Mouse (Mus musculus): ENCODE results near the gene Prkacb. TPM values are rescaled to one million over a fixed set of nuclear protein-coding genes. Genes with fewer than 3 reads are reported as not detected.

Prkacb gene
- polyA plus RNA-seq, 1 experiment from 2014 or later, result 50.0 TPM

DNA sequence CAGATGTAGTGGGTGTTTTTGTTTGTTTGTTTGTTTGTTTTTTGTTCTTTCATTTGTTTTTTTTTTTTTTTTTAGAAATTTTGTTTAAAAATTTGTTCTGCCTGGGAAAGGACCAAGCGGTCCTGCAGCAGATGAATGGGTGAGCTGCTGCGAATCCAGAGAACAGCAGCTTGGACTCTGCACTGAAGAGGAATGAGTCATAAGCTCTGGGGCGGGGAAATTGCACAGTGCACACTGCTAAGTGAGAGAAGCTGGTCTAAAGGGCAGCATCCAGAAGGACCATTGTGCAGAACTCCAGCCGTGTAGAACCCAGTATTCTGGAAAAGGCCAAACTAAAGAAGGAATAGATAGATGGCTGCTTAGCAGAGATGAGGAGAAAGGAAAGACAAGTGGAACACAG lies 108.7 kb downstream of the Prkacb start:
- no peak for DNase-seq (ENCODE audit: low spot score)
- Histone ChIP-seq H3K4me1 (peaks cover 15% of the 10 kb centered on the region), H3K27me3 (ENCODE audit: insufficient read depth, poor library complexity, severe bottlenecking) (no peaks in the 10 kb centered on the region), H3K4me3 (no peak overlapping the region), H3K9me3 (no peaks in the 10 kb centered on the region), H3K36me3 (no peaks in the 10 kb centered on the region), H3K27ac (no peak overlapping the region)
- WGBS, result 84% methylated on average over 4 of the region's 4 CpGs

DNA sequence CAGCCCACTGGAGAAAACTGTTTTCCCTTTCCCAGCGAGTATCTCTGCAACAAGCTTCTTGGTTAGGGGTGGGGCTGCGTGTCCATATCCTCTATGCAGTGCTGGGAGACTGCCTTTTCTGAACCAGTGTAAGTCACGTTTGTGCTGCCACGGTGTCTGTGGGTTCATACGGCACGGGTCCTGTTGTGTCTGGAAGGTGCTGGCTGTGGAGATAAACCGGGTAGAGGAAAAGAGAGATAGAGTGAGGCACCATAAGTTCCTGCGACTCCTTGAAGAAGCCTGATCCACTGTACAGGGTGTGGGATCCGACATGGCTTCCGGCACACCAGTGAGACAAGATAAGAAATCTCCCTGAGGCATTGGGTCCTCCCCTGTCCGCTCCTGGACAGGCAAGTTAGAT lies 112.7 kb downstream of the Prkacb start:
- no peak for DNase-seq (ENCODE audit: low spot score)
- Histone ChIP-seq H3K4me1 (peaks cover 23% of the 10 kb centered on the region), H3K27ac (peak overlapping the region; percentile 79), H3K9me3 (no peaks in the 10 kb centered on the region), H3K4me3 (peak overlapping the region; percentile 18), H3K27me3 (ENCODE audit: insufficient read depth, poor library complexity, severe bottlenecking) (no peaks in the 10 kb centered on the region), H3K36me3 (no peaks in the 10 kb centered on the region)
- whole genome bisulfite sequencing, result 39% methylated on average over 11 of the region's 11 CpGs

DNA sequence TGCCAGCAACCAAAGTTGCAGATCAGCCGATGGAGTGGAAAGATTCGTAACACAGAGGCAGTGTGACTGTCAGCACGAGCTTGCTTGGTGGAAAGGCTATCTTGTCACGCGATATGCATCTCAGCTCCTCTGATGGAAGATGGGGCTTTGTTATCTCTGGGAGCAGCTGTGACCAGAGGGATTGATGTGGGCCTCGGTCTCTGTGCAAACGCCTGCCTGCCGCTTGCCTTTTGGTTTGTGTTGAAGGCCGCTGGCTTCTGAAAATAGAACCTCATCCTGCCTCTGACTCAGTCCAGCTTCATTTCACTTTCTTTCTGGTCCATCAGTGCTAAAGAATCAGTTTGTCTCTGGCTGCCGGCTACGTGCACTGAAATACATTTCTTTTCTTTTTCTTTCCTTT lies 113.8 kb downstream of the Prkacb start:
- Histone ChIP-seq H3K36me3 (no peaks in the 10 kb centered on the region), H3K4me1 (peaks cover 23% of the 10 kb centered on the region), H3K4me3 (no peak overlapping the region), H3K9me3 (no peaks in the 10 kb centered on the region), H3K27ac (peak overlapping the region; percentile 67; the same call in 1 of the 2 replicates), H3K27me3 (ENCODE audit: insufficient read depth, poor library complexity, severe bottlenecking) (no peaks in the 10 kb centered on the region)
- DNase-seq (ENCODE audit: low spot score), result no peak
- whole genome bisulfite sequencing, result 17% methylated on average over 11 of the region's 11 CpGs

DNA sequence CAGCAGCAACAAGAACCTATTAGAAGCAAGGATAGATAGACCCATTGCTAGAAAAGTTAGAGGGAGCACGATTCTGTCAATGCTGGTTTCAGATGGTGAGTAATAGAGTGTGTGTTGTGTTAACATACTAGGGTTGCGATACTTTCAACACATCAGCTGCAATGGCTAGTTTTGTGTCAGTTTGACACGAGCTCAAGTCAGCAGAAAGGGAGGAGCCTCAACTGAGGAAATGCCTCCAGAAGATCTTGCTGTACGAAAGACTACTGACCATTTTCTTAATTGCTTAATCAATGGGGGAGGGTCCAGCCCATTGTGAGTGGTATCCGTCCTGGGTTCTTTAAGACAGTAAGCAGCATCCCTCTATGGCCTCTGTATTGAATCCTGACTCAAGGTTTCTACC lies 120.2 kb downstream of the Prkacb start:
- DNase-seq (ENCODE audit: low spot score), result no peak
- Histone ChIP-seq H3K9me3 (no peaks in the 10 kb centered on the region), H3K4me3 (no peak overlapping the region), H3K4me1 (peaks cover 7% of the 10 kb centered on the region), H3K36me3 (no peaks in the 10 kb centered on the region), H3K27me3 (ENCODE audit: insufficient read depth, poor library complexity, severe bottlenecking) (no peaks in the 10 kb centered on the region), H3K27ac (no peak overlapping the region)
- 76% methylated on average over 5 of the region's 5 CpGs for WGBS

DNA sequence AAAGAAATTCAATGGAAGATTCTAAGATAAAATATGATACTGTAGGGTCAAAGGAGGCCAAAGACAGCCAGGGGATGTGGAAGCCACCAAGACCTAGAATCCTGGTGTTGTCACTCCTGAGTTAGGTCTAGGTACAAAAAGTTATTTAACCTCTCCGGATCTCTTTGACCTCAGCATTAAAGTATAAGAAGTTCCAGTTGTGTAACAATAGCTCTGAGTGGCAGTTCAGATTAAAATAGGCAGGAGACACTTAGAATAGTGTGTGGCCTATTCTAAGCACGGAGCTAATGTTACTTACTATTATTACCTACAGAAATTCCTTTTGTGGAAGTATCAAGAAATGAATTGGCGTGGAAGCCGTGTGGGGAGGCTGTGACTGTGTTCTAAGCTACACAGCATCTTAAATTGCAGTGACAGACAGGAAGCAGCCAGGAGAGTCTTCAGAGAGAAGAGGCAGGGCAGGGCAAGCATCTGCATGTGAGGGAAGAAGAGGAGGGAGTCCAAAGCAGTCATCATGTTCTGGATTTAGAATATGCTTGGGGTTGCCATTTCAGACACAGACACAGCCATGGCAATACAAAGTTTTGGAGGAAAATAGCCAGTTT lies 125.6 kb downstream of the Prkacb start:
- H3K4me3 ChIP-seq, result no peak overlapping the region
- H3K9me3 ChIP-seq, result no peaks in the 10 kb centered on the region
- H3K27me3 ChIP-seq (ENCODE audit: insufficient read depth, poor library complexity, severe bottlenecking), result no peaks in the 10 kb centered on the region
- no peak for DNase-seq (ENCODE audit: low spot score)
- no peak overlapping the region for H3K27ac ChIP-seq
- WGBS, result 62% methylated on average over 4 of the region's 4 CpGs
- H3K4me1 ChIP-seq, result peaks cover 41% of the 10 kb centered on the region
- H3K36me3 ChIP-seq, result no peaks in the 10 kb centered on the region

DNA sequence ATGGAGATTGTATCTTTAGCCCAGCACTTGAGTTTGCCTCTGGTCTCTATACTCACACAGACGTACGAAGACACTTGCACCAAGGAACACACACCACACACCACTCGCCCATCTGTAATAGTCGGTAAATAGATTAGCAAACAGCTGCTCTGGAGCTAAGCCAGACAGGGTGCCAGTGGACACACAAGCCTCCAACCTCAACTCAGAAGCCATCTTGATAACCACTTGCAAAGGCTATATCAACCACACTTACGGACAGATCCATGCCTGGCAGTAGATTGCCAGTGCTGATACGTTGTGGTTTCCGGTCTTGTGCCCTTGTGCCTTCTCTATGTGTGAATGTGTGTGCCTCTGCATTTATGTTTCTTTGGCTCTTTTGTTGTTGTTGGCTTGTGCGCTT lies 126.4 kb downstream of the Prkacb start:
- 80% methylated on average over 8 of the region's 8 CpGs for WGBS
- Histone ChIP-seq H3K4me1 (peaks cover 44% of the 10 kb centered on the region), H3K27ac (no peak overlapping the region), H3K9me3 (no peaks in the 10 kb centered on the region), H3K36me3 (no peaks in the 10 kb centered on the region), H3K4me3 (no peak overlapping the region), H3K27me3 (ENCODE audit: insufficient read depth, poor library complexity, severe bottlenecking) (no peaks in the 10 kb centered on the region)
- DNase-seq (ENCODE audit: low spot score), result no peak

DNA sequence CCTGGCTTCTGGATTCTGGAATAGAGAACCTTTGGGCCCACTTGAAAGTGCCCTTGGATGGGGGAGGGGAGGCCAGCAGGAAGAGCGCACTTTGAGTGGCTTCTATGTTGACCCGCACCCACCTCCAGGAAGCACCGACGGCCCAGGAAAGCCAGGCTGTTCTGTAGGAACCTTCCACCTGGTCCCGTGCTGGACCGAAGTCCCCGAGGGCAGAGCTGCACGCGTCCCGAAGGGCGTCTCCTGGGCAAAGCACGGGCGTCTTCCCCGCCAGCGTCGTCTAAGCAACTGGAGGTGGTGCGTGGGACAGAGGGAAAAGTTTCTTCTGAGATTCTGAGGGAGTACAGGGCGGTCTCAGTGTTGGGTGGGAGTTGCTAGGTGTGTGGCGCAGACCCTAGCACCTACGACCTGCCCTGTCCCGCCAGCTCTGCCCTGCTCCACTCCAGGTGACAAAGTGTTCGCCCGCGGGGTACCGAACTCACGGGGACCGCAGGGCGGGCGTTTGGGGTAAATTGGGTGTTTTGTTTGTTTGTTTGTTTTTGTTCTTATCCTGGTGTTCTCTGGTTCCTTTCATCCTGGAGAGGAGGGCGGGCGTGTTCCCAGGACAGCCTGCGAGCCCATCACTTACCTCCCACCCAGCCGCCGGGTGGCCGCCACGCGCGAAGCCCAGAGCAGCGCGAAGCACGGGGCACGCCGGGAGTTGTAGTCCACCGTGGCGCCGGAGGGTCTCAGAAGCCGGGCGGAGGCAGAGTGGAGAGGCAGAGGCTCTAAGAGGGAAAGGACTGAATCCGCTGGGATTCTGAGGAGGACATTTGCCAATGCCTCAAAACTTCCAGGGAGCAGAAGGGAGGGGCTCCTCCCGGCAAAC lies 127.7 kb downstream of the Prkacb start, which contains the start of gene Samd13:
Samd13 (minus strand) TSS at position 782 of the 865 bp plus-strand sequence.
- Histone ChIP-seq H3K36me3 (no peaks in the 10 kb centered on the region), H3K27me3 (ENCODE audit: insufficient read depth, poor library complexity, severe bottlenecking) (no peaks in the 10 kb centered on the region), H3K9me3 (no peaks in the 10 kb centered on the region), H3K4me3 (peak within 1 kb of the TSS; percentile 68), H3K27ac (peak within 1 kb of the TSS; percentile 90), H3K4me1 (peaks cover 44% of the 10 kb centered on the region)
- peak; percentile 88 for DNase-seq (ENCODE audit: low spot score)
- WGBS, result 2% methylated on average over 50 of the region's 50 CpGs

DNA sequence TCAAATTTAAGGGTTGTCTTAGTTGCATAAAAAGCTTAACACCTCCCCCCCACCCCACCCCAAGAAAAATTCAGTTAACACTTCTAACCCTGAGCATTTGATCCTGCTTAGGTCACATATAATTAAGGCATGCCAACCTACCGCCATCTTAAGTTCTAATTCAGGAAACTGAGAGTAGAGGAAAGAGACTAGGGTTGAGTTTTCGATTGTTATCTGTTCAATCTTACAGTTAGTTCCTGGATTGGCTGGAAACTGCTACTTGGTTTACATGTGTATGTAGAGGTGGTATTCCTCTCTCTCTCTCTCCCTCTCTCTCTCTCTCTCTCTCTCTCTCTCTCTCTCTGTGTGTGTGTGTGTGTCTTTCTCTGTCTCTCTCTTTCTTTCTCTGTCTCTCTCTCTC lies 129.7 kb downstream of the Prkacb start:
- H3K36me3 ChIP-seq, result no peaks in the 10 kb centered on the region
- peaks cover 42% of the 10 kb centered on the region for H3K4me1 ChIP-seq
- H3K9me3 ChIP-seq, result no peaks in the 10 kb centered on the region
- no peak overlapping the region for H3K4me3 ChIP-seq
- 64% methylated on average over 2 of the region's 2 CpGs for WGBS
- H3K27ac ChIP-seq, result peak overlapping the region; percentile 76; the same call in 1 of the 2 replicates
- no peak for DNase-seq (ENCODE audit: low spot score)
- no peaks in the 10 kb centered on the region for H3K27me3 ChIP-seq (ENCODE audit: insufficient read depth, poor library complexity, severe bottlenecking)

DNA sequence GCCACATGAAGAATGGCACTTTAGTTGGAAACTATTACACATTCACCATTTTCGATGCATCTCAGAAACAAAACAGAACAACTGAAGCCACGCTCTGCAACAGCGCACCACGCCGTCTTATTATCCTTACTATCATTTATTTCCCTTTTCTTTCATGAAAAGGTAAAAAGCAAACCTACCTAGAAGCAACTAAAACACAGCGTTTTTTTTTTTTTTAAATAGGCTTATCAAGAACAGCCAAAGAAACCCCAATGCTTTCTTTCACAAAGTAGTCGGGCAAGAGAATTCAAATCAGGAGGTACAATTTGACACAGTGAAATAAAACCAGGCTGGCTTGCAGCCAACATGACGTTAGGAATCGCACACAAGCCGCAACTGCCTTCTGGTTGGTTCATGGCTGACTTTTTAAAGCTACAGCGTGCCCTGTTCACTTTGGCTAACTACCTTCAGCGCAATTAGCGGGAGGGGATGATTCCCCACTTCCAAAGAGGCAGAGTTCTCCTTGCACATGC lies 130.6 kb downstream of the Prkacb start:
- DNase-seq (ENCODE audit: low spot score), result no peak
- H3K4me3 ChIP-seq, result peak overlapping the region; percentile 13; the same call in 1 of the 2 replicates

DNA sequence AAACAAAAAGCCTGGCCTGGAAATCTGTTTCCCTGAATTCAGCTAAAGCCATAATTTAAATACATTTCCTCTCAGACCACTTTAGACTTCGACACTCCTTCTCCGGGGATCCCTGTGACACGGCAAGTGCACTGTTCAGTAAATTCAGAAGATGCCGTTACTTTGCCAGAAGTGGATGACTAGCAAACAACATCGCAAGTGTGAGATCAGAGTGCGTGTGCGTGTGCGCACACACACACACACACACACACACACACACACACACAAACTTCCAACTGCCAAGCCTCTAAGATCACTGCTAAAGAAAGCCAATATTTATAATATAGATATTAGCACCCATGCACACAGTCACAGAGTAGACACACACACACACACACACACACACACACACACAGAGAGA lies 131.1 kb downstream of the Prkacb start:
- Histone ChIP-seq H3K36me3 (no peaks in the 10 kb centered on the region), H3K4me1 (peaks cover 31% of the 10 kb centered on the region), H3K27ac (no peak overlapping the region; the same call in 1 of the 2 replicates), H3K27me3 (ENCODE audit: insufficient read depth, poor library complexity, severe bottlenecking) (no peaks in the 10 kb centered on the region), H3K9me3 (no peaks in the 10 kb centered on the region), H3K4me3 (no peak overlapping the region)
- DNase-seq (ENCODE audit: low spot score), result no peak
- WGBS, result 77% methylated on average over 8 of the region's 8 CpGs

More for the DNA sequence above, 130.6 kb downstream of the Prkacb start:
- no peaks in the 10 kb centered on the region for H3K36me3 ChIP-seq
- WGBS, result 52% methylated on average over 13 of the region's 13 CpGs
- H3K27me3 ChIP-seq (ENCODE audit: insufficient read depth, poor library complexity, severe bottlenecking), result no peaks in the 10 kb centered on the region
- peaks cover 33% of the 10 kb centered on the region for H3K4me1 ChIP-seq
- H3K27ac ChIP-seq, result peak overlapping the region; percentile 76
- H3K9me3 ChIP-seq, result no peaks in the 10 kb centered on the region

DNA sequence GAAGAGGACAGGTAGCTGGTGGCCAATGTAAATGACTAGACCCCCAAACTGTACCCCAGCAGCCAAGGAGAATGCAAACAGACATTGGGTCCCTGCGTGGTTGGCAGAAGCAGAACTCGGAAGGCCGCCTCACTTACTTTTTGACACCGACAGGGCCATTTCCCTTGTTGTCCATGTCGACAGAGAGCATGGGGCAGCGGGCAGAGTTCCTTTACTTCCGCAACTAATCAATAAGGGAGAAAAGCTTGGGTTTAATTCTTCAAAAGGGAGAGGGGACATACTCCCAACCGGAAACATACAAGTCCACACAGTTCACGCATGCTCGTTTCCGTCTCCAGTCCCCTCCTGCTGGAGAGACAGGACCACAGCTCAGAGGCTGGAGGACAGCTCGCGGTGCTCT lies 132.2 kb downstream of the Prkacb start:
- Histone ChIP-seq H3K36me3 (no peaks in the 10 kb centered on the region), H3K9me3 (no peaks in the 10 kb centered on the region), H3K4me1 (peaks cover 27% of the 10 kb centered on the region), H3K4me3 (no peak overlapping the region), H3K27ac (no peak overlapping the region), H3K27me3 (ENCODE audit: insufficient read depth, poor library complexity, severe bottlenecking) (no peaks in the 10 kb centered on the region)
- no peak for DNase-seq (ENCODE audit: low spot score)
- 92% methylated on average over 13 of the region's 13 CpGs for WGBS

DNA sequence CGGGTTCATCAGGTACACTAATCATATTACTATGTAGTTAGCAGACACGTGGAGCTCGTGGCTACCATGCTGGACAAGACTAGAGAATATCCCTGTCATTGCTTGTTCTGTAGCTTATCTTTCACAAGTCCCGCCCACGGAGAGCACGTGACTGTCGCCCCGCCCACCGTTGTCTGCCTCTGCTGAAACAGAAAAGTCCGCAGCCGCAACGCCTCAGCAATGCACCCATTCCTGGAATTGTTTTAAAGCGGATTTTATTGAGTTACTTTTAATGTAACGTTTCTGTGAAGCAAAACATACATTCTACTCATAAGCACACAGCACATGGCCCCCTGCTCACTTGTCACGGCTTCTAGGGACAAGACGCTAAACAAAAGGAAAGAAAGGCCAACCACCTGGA lies 133.1 kb downstream of the Prkacb start:
- Histone ChIP-seq H3K4me3 (no peak overlapping the region), H3K4me1 (peaks cover 23% of the 10 kb centered on the region), H3K9me3 (no peaks in the 10 kb centered on the region), H3K27ac (no peak overlapping the region), H3K36me3 (no peaks in the 10 kb centered on the region), H3K27me3 (ENCODE audit: insufficient read depth, poor library complexity, severe bottlenecking) (no peaks in the 10 kb centered on the region)
- 90% methylated on average over 16 of the region's 16 CpGs for WGBS
- no peak for DNase-seq (ENCODE audit: low spot score)

Measured in heart, embryonic 10.5 days (tissue).